Mouse (Mus musculus) bone marrow, adult 2 months (tissue): ENCODE results near the gene Zkscan5.

Source experiments
- CTCF ChIP-seq: fragments of 200-500 bp; IDR thresholded peaks from 2 replicates; pipeline ENCODE4 v1.5.1; 2011; ENCODE audit warnings: low read length, control low read depth; ENCODE audit not compliant: control insufficient read depth, insufficient read depth
- POLR2A ChIP-seq: fragments of 200-500 bp; IDR thresholded peaks from 2 replicates; pipeline ENCODE4 v1.6.1; 2011; ENCODE audit warnings: low read depth, mild to moderate bottlenecking, control low read depth, low read length, borderline replicate concordance; ENCODE audit not compliant: control insufficient read depth

GRCm38 (mm10) chr5:145231367-145231871 is 27.1 kb downstream of the Zkscan5 start, which contains the start of gene Zfp655:
- no peak; the same call in 1 of the 2 replicates for TF ChIP-seq CTCF
- peak; percentile 87; the same call in 1 of the 2 replicates for TF ChIP-seq POLR2A
